In genomic region chr10:59967309-59967942, GRCm38 (mm10) we compare ENCODE assay signal across 12 mouse cellular contexts. TPM values are rescaled to one million over a fixed set of nuclear protein-coding genes. Genes with fewer than 3 reads are reported as not detected.
DNase-seq lines count a peak whose midpoint lies in the region; ATAC-seq lines count a peak whose summit lies in the region.
"Had no signal": no experiment of that assay in that cellular context is flagged by ENCODE, and none has a peak within 500 bp of the region (broad histone marks: within the 10 kb centered on the region; RNA-seq: fewer than 3 reads in every experiment).

No protein-coding gene starts in this region.

- H3K4me2 ChIP-seq in kidney, embryonic 16.5 days (replicated peaks; ENCODE audit: low read depth, low read length), result no peak overlapping the region
- H3K4me2 ChIP-seq in embryonic facial prominence, embryonic 12.5 days (replicated peaks), result no peak overlapping the region
- H3K4me2 ChIP-seq: hindbrain, embryonic 13.5 days; neural tube, embryonic 12.5 days had no signal

- ATAC-seq in kidney, embryonic 16.5 days (ENCODE audit: low FRiP score, low TSS enrichment), result no peak
- no peak for ATAC-seq in embryonic facial prominence, embryonic 12.5 days (ENCODE audit: insufficient number of reproducible peaks, insufficient read depth, low FRiP score, low TSS enrichment)
- ATAC-seq in erythroblast, adult 5-6 weeks (replicated peaks; ENCODE audit: low FRiP score, poor library complexity, severe bottlenecking), result no peak
- ATAC-seq in frontal cortex, adult (ENCODE audit: low TSS enrichment), result no peak

- H3K9ac ChIP-seq in kidney, embryonic 16.5 days (replicated peaks; ENCODE audit: low read length), result no peak overlapping the region
- H3K9ac ChIP-seq in embryonic facial prominence, embryonic 12.5 days, result no peak overlapping the region
- H3K9ac ChIP-seq: hindbrain, embryonic 13.5 days; liver, embryonic 14.5 days; neural tube, embryonic 12.5 days had no signal

- H3K36me3 ChIP-seq in kidney, embryonic 16.5 days (ENCODE audit: insufficient read depth, low read length), result no peaks in the 10 kb centered on the region
- no peaks in the 10 kb centered on the region for H3K36me3 ChIP-seq in embryonic facial prominence, embryonic 12.5 days
- H3K36me3 ChIP-seq: hindbrain, embryonic 13.5 days; neural tube, embryonic 12.5 days had no signal

- no peaks in the 10 kb centered on the region for H3K27me3 ChIP-seq in kidney, embryonic 16.5 days (ENCODE audit: insufficient read depth, low read length)
- H3K27me3 ChIP-seq in embryonic facial prominence, embryonic 12.5 days, result no peaks in the 10 kb centered on the region
- H3K27me3 ChIP-seq: hindbrain, embryonic 13.5 days; neural tube, embryonic 12.5 days had no signal

- peak; percentile 83 for DNase-seq in kidney, adult 18-20 months
- DNase-seq in brain, adult 2 months (ENCODE audit: low read depth, low spot score), result peak; percentile 52
- peak; percentile 85 to 89 for DNase-seq in kidney, postnatal 25 days
- no peak for DNase-seq in left cerebral cortex, postnatal 25 days (ENCODE audit: low spot score in 2 of 2)
- DNase-seq: thymus, postnatal 4 days had no signal

- H3K4me1 ChIP-seq in kidney, embryonic 16.5 days (ENCODE audit: insufficient read depth, low read length), result peaks cover 30% of the 10 kb centered on the region
- H3K4me1 ChIP-seq in embryonic facial prominence, embryonic 12.5 days, result peaks cover 34% of the 10 kb centered on the region

- no peaks in the 10 kb centered on the region for H3K9me3 ChIP-seq in kidney, embryonic 16.5 days (ENCODE audit: low read length)
- no peaks in the 10 kb centered on the region for H3K9me3 ChIP-seq in embryonic facial prominence, embryonic 12.5 days
- H3K9me3 ChIP-seq: hindbrain, embryonic 13.5 days; neural tube, embryonic 12.5 days had no signal

- intact Hi-C loops in left cerebral cortex, postnatal 25 days (cut with DNase I), result no loop called here

- H3K27ac ChIP-seq in kidney, embryonic 16.5 days (ENCODE audit: low read length), result no peak overlapping the region
- 0 out of 2 replicates have a peak overlapping the region, but pooled peaks have one; percentile 98 for H3K27ac ChIP-seq in embryonic facial prominence, embryonic 12.5 days
- H3K27ac ChIP-seq: hindbrain, embryonic 13.5 days; liver, embryonic 14.5 days; neural tube, embryonic 12.5 days had no signal

- no peak overlapping the region for H3K4me3 ChIP-seq in kidney, embryonic 16.5 days (ENCODE audit: low read length)
- H3K4me3 ChIP-seq in embryonic facial prominence, embryonic 12.5 days, result no peak overlapping the region
- H3K4me3 ChIP-seq: hindbrain, embryonic 13.5 days; neural tube, embryonic 12.5 days had no signal

- 81% methylated on average over 6 of the region's 6 CpGs for WGBS in kidney, embryonic 16.5 days
- WGBS in embryonic facial prominence, embryonic 12.5 days, result 87% methylated on average over 6 of the region's 6 CpGs

RNA-seq across cellular contexts. Expression of gene Ddit4, which starts 15.8 kb away (rescaled TPM):
- polyA plus RNA-seq in kidney, embryonic 16.5 days (2015; fragmentation: Nextera tagmentation; extraction: Ambion mirVana), result 30.6 and 31.9 TPM in 2 replicates
- 81.2 and 92.3 TPM in 2 replicates for polyA plus RNA-seq in embryonic facial prominence, embryonic 12.5 days (2016; fragmentation: Nextera tagmentation; extraction: Ambion mirVana)
- total RNA-seq in left cerebral cortex, postnatal 25 days (2021), result 10 to 100 TPM; 40.8 to 42.6 TPM
- total RNA-seq in erythroblast, adult 5-6 weeks (2015; ENCODE audit: low replicate concordance), result 1.7 TPM in 1 of 2 replicates, not detected in the other
- total RNA-seq in erythroblast, adult 5-6 weeks (2017; ENCODE audit: low replicate concordance), result 0.17 and 0.84 TPM in 2 replicates

RNA-seq across cellular contexts. Expression of gene Ascc1, which starts 35.2 kb away (rescaled TPM):
- polyA plus RNA-seq in kidney, embryonic 16.5 days (2015; fragmentation: Nextera tagmentation; extraction: Ambion mirVana), result 56.3 and 58.0 TPM in 2 replicates
- 41.8 and 41.9 TPM in 2 replicates for polyA plus RNA-seq in embryonic facial prominence, embryonic 12.5 days (2016; fragmentation: Nextera tagmentation; extraction: Ambion mirVana)
- 10 to 100 TPM; 15.1 to 15.5 TPM for total RNA-seq in left cerebral cortex, postnatal 25 days (2021)
- 11.3 and 13.1 TPM in 2 replicates for total RNA-seq in erythroblast, adult 5-6 weeks (2015; ENCODE audit: low replicate concordance)
- 9.6 and 10.0 TPM in 2 replicates for total RNA-seq in erythroblast, adult 5-6 weeks (2017; ENCODE audit: low replicate concordance)

RNA-seq across cellular contexts. Expression of gene Anapc16, which starts 35.5 kb away (rescaled TPM):
- 93.6 and 95.2 TPM in 2 replicates for polyA plus RNA-seq in kidney, embryonic 16.5 days (2015; fragmentation: Nextera tagmentation; extraction: Ambion mirVana)
- 125 TPM in 2 replicates for polyA plus RNA-seq in embryonic facial prominence, embryonic 12.5 days (2016; fragmentation: Nextera tagmentation; extraction: Ambion mirVana)
- total RNA-seq in left cerebral cortex, postnatal 25 days (2021), result 10 to 100 TPM; 62.9 to 63.5 TPM
- total RNA-seq in erythroblast, adult 5-6 weeks (2015; ENCODE audit: low replicate concordance), result 16.3 and 21.3 TPM in 2 replicates
- total RNA-seq in erythroblast, adult 5-6 weeks (2017; ENCODE audit: low replicate concordance), result 23.4 and 27.5 TPM in 2 replicates

Comparison
In these comparisons a context has a peak if more than half of its experiments do, and no peak if none do; other contexts are left out.
1. DNase-seq: peak in kidney, adult 18-20 months (single experiment), brain, adult 2 months (single experiment) and kidney, postnatal 25 days (2 of 2); none in left cerebral cortex, postnatal 25 days (0 of 2).
2. RNA of gene Ddit4, which starts 15.8 kb away (total RNA-seq): 40.8 to 42.6 TPM in left cerebral cortex, postnatal 25 days; 0.17 to 1.7 TPM in erythroblast, adult 5-6 weeks; every median in the first group is over 10 times any median in the second.